Mouse (Mus musculus) hindbrain, embryonic 13.5 days (tissue): ENCODE measurements at regions not wholly inside any gene's neighbourhood (a gene's known extent, or its start where the extent isn't known, plus 50 kb on each side); places are given as distances from the start of the nearest gene placed in this dataset.

Source experiments
- ATAC-seq: fragments of 200-750 bp; cut with Nextera tagmentation; 2 replicates; pipeline ENCODE4 v1.8.0; 2017; ENCODE audit warnings: moderate TSS enrichment; ENCODE audit not compliant: low FRiP score
- H3K27ac ChIP-seq: fragments of 300-500 bp; sonication (generic); 2 replicates; pipeline ENCODE4 v1.5.1; 2015; ENCODE audit warnings: inconsistent platforms, mild to moderate bottlenecking, moderate library complexity
- H3K27me3 ChIP-seq: fragments of 300-500 bp; sonication (generic); 2 replicates; pipeline ENCODE4 v1.6.1; 2015; ENCODE audit warnings: mild to moderate bottlenecking, inconsistent platforms
- H3K36me3 ChIP-seq: fragments of 300-500 bp; sonication (generic); 2 replicates; pipeline ENCODE4 v1.6.1; 2015; ENCODE audit warnings: mild to moderate bottlenecking, inconsistent platforms
- H3K4me1 ChIP-seq: fragments of 300-500 bp; sonication (generic); replicated peaks from 2 replicates; pipeline ENCODE4 v1.6.1; 2015; ENCODE audit warnings: inconsistent platforms
- H3K4me2 ChIP-seq: fragments of 300-500 bp; sonication (generic); 2 replicates; pipeline ENCODE4 v1.6.1; 2015; ENCODE audit warnings: inconsistent platforms, mild to moderate bottlenecking, moderate library complexity
- H3K4me3 ChIP-seq: fragments of 300-500 bp; sonication (generic); 2 replicates; pipeline ENCODE4 v1.5.1; 2015; ENCODE audit warnings: mild to moderate bottlenecking, inconsistent platforms
- H3K9ac ChIP-seq: fragments of 300-500 bp; sonication (generic); 2 replicates; pipeline ENCODE4 v1.6.1; 2015; ENCODE audit warnings: mild to moderate bottlenecking, inconsistent platforms
- H3K9me3 ChIP-seq: fragments of 300-500 bp; sonication (generic); 2 replicates; pipeline ENCODE4 v1.6.1; 2016; ENCODE audit warnings: inconsistent platforms
- WGBS: fragments of 180-500 bp; shearing (Covaris S2); methylation state at CpG from one replicate; pipeline ENCODE4 v1.1.7; 2015; 5-methylcytosine and 5-hydroxymethylcytosine counted together

- no peaks in the 10 kb centered on the region for H3K9me3 ChIP-seq
- no peak for ATAC-seq
- no peak overlapping the region for H3K27ac ChIP-seq
Observed at GRCm38 (mm10) chr1:137591891-137592290, 583.6 kb downstream of the Ptprc start.

DNA sequence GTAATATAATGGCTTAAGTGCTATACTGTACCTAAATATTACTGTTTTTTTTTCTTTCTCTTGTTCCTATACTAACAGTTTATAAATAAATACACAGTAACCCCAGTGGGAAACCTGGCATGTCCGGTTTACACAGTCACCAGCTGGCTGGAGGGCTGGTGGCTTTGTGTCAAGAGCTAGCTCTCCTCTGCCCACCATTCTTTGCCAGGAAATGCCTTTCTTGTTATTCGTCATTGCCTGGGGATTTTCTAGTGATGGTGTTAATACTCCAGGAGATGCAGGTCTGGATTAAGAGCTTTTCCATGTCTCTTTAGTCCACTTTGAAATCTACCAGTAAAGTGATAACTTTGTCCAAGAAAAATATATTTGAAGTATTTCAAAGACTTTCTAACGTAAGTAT is 584.2 kb downstream of the Ptprc start:
- Histone ChIP-seq H3K4me1 (no peaks in the 10 kb centered on the region), H3K27me3 (no peaks in the 10 kb centered on the region), H3K4me3 (no peak overlapping the region), H3K9ac (no peak overlapping the region), H3K36me3 (no peaks in the 10 kb centered on the region), H3K9me3 (no peaks in the 10 kb centered on the region), H3K4me2 (no peak overlapping the region), H3K27ac (no peak overlapping the region)
- ATAC-seq, result no peak
- 59% methylated on average over 3 of the region's 3 CpGs for WGBS

More at GRCm38 (mm10) chr1:137591891-137592290, 583.6 kb downstream of the Ptprc start:
- Histone ChIP-seq H3K4me1 (no peaks in the 10 kb centered on the region), H3K4me3 (no peak overlapping the region), H3K27me3 (no peaks in the 10 kb centered on the region), H3K4me2 (no peak overlapping the region), H3K36me3 (no peaks in the 10 kb centered on the region), H3K9ac (no peak overlapping the region)
- WGBS, result 83% methylated on average over 2 of the region's 2 CpGs

DNA sequence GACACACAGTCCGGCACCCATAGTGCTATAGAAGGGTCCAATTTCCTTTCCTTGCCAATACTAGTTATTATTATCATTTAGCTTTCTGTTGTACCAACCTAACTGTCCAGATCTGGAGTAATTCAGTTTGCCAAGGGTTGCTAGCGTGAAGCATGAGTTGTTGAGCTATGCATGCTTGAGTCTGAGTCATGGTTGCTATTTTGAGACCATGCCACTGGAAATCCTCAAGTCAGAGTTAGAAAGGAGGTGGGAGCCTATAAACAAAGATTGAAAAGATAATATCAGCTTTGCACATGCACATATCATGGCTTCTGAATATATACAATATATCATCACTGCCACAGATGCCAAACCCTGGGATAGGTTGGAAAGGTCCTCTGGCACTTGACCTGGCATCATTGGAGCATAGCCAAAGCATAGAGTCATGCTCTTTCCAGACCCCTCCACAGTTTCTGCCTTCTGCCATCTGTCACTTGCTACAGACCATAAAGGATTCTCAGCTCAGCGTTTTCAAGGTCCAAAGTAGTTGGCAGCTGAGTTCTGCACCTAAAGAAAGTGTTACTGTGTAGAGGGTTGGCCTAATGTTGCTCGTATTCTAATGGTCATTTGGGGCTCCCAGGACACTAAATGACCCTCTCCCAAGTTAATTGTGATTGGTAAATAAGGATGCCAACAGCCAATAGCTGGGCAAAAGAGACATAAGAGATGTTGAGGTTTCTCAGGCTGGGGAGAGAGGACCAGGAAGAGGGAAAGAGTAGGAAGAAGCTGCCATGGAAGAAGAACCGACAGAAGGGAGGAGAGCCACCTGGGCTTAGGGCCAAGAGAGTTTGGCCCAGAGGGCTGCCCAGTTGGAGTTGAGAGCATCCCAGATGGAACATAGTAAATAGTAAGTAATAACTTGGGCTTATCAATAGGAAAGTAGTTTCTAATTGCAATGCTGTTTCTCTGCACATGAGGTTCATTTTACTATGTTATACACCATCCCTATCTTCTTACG is 586.9 kb downstream of the Ptprc start:
- H3K36me3 ChIP-seq, result no peaks in the 10 kb centered on the region
- no peak for ATAC-seq
- no peak overlapping the region for H3K4me3 ChIP-seq
- H3K27me3 ChIP-seq, result no peaks in the 10 kb centered on the region
- no peak overlapping the region for H3K4me2 ChIP-seq
- H3K27ac ChIP-seq, result no peak overlapping the region
- WGBS, result 88% methylated on average over 6 of the region's 6 CpGs
- H3K9ac ChIP-seq, result no peak overlapping the region
- H3K9me3 ChIP-seq, result no peaks in the 10 kb centered on the region
- H3K4me1 ChIP-seq, result no peaks in the 10 kb centered on the region

DNA sequence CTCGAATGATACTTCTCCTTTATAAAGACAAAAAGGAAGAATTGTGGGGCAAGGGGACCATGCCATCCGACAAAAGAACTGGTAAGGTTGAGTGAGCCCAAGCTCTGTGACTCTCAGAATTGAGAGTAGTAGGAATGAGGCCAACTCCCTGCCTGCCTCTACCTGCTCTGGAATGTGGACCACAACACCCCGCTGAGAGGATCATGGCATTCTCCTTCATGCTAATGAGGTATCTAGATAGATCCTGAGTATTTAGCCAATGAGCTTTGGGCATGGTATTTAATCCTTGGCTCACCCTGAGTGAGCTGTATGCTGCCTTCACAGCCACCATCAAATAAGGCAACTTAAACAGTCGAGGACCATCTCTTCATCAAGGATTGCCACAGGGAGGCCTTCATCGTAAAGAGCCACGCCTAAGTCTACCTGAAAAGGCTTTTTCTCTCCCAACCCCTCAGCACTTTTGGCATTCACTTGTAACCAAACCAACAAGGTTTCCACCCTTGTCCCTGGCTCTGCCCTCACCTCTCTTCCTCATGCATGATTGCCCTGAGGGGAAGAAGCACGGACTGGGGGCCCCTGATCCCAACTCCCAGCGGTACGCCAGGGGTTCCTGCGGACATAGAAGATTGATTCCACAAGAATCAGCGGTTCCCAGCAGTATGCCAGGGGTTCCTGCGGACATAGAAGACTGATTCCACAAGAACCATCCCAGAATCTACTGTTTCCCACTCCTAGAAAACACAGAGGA is 587.9 kb downstream of the Ptprc start:
- no peaks in the 10 kb centered on the region for H3K27me3 ChIP-seq
- H3K4me2 ChIP-seq, result no peak overlapping the region
- H3K4me1 ChIP-seq, result no peaks in the 10 kb centered on the region
- no peaks in the 10 kb centered on the region for H3K36me3 ChIP-seq
- ATAC-seq, result no peak
- no peak overlapping the region for H3K27ac ChIP-seq
- H3K4me3 ChIP-seq, result no peak overlapping the region
- no peak overlapping the region for H3K9ac ChIP-seq
- WGBS, result 88% methylated on average over 12 of the region's 12 CpGs
- H3K9me3 ChIP-seq, result no peaks in the 10 kb centered on the region

- Histone ChIP-seq H3K4me2 (no peak overlapping the region), H3K27ac (no peak overlapping the region), H3K4me3 (no peak overlapping the region), H3K4me1 (no peaks in the 10 kb centered on the region), H3K27me3 (no peaks in the 10 kb centered on the region), H3K9me3 (no peaks in the 10 kb centered on the region), H3K36me3 (no peaks in the 10 kb centered on the region), H3K9ac (no peak overlapping the region)
- 71% methylated on average over 6 of the region's 6 CpGs for WGBS
- ATAC-seq, result no peak
Observed at GRCm38 (mm10) chr1:137584696-137585095, 590.8 kb downstream of the Ptprc start.

GRCm38 (mm10) chr1:137584104-137584675 is 591.3 kb downstream of the Ptprc start:
- Histone ChIP-seq H3K9ac (no peak overlapping the region), H3K4me1 (no peaks in the 10 kb centered on the region), H3K27me3 (no peaks in the 10 kb centered on the region), H3K9me3 (no peaks in the 10 kb centered on the region), H3K4me3 (no peak overlapping the region), H3K27ac (no peak overlapping the region), H3K4me2 (no peak overlapping the region), H3K36me3 (no peaks in the 10 kb centered on the region)
- 90% methylated on average over 13 of the region's 13 CpGs for WGBS
- ATAC-seq, result no peak

DNA sequence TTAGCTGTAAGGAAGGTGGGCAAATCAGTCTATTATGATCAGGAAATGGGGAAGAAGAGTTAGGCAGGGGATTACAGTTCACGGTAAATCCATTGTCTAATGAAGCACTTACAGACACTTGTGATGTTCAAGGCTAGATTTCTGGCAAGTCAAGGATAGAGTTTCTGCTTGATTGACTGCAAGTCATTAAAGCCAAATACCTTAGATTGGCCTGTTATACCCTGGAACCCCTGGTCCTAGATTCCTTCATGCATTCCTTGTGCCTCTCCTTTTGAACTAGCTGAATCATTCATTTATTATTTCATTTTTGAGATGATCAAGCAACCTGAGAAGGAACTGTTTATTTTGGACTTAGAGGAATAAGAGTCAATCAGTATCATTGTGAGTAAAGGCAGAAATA is 597.9 kb downstream of the Ptprc start:
- Histone ChIP-seq H3K9me3 (no peaks in the 10 kb centered on the region), H3K4me1 (no peaks in the 10 kb centered on the region), H3K4me2 (no peak overlapping the region), H3K4me3 (no peak overlapping the region), H3K27me3 (no peaks in the 10 kb centered on the region), H3K36me3 (no peaks in the 10 kb centered on the region), H3K9ac (no peak overlapping the region), H3K27ac (no peak overlapping the region)
- no peak for ATAC-seq
- 83% methylated on average over 1 of the region's 1 CpGs for WGBS

DNA sequence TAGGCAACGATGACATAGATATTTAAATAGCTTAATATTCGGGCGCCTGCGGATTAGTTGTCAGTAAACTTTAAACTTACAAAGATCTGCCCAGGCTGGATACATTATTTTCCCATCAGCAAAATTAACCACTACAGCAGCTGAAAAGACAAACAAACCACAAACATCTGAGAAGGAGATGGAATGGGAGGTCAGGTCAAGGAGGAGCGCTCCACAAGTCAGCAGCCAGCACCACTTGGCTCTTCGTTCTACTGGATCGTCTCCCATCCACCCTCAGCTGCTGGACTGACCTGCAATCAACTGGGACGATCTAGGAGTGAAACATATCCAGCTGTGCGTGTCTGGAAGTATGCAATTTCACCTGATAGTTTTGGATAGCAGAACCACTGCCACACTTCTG is 599.3 kb downstream of the Ptprc start:
- H3K4me1 ChIP-seq, result no peaks in the 10 kb centered on the region
- H3K9ac ChIP-seq, result no peak overlapping the region
- H3K27ac ChIP-seq, result no peak overlapping the region
- H3K9me3 ChIP-seq, result no peaks in the 10 kb centered on the region
- H3K4me2 ChIP-seq, result no peak overlapping the region
- no peak for ATAC-seq
- H3K36me3 ChIP-seq, result no peaks in the 10 kb centered on the region
- no peak overlapping the region for H3K4me3 ChIP-seq
- WGBS, result 85% methylated on average over 9 of the region's 9 CpGs
- no peaks in the 10 kb centered on the region for H3K27me3 ChIP-seq

- no peaks in the 10 kb centered on the region for H3K36me3 ChIP-seq
- H3K27me3 ChIP-seq, result no peaks in the 10 kb centered on the region
- no peaks in the 10 kb centered on the region for H3K4me1 ChIP-seq
- ATAC-seq, result no peak
- no peak overlapping the region for H3K4me2 ChIP-seq
- no peak overlapping the region for H3K4me3 ChIP-seq
- no peak overlapping the region for H3K27ac ChIP-seq
- no peaks in the 10 kb centered on the region for H3K9me3 ChIP-seq
- no peak overlapping the region for H3K9ac ChIP-seq
Observed at GRCm38 (mm10) chr1:137575380-137575779, 600.1 kb downstream of the Ptprc start.

- H3K4me2 ChIP-seq, result no peak overlapping the region
- no peaks in the 10 kb centered on the region for H3K27me3 ChIP-seq
- no peak for ATAC-seq
- H3K27ac ChIP-seq, result no peak overlapping the region
- no peaks in the 10 kb centered on the region for H3K4me1 ChIP-seq
- no peak overlapping the region for H3K9ac ChIP-seq
- WGBS, result 85% methylated on average over 6 of the region's 6 CpGs
- H3K9me3 ChIP-seq, result no peaks in the 10 kb centered on the region
- H3K4me3 ChIP-seq, result no peak overlapping the region
- no peaks in the 10 kb centered on the region for H3K36me3 ChIP-seq
Observed at GRCm38 (mm10) chr1:137571905-137572865, 603.3 kb downstream of the Ptprc start.

- Histone ChIP-seq H3K27me3 (no peaks in the 10 kb centered on the region), H3K27ac (no peak overlapping the region), H3K36me3 (no peaks in the 10 kb centered on the region), H3K9ac (no peak overlapping the region), H3K9me3 (no peaks in the 10 kb centered on the region), H3K4me3 (no peak overlapping the region), H3K4me1 (no peaks in the 10 kb centered on the region), H3K4me2 (no peak overlapping the region)
- no peak for ATAC-seq
- 72% methylated on average over 4 of the region's 4 CpGs for WGBS
Observed at GRCm38 (mm10) chr1:137571190-137571904, 604.2 kb downstream of the Ptprc start.
